Comparison of ENCODE assay signal across 23 mouse cellular contexts in the genomic region with DNA sequence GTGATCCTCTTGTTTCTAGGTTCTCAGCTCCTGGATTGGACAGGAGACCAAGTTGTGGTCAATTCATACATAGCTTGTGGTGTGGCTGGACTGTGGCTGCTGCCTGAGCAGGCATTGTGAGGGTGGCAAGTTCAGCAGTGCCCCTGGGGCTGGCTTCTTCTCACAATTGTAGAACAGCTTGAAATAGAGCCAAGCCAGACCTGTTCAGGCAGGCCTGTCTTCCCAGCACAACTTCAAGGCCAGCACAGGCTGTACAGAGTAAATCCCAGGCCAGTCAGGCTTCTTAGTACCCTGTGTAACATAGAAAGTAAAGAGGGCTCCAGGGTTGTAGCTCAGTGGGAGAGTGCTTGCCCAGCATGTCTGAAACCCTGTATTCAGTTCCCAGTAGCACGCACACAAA. TPM values are rescaled to one million over a fixed set of nuclear protein-coding genes. Genes with fewer than 3 reads are reported as not detected.
DNase-seq lines count a peak whose midpoint lies in the region; ATAC-seq and TF ChIP-seq lines count a peak whose summit lies in the region.
"Had no signal": no experiment of that assay in that cellular context is flagged by ENCODE, and none has a peak within 500 bp of the region (broad histone marks: within the 10 kb centered on the region; RNA-seq: fewer than 3 reads in every experiment).

No protein-coding gene starts in this region.

- peak overlapping the region; percentile 34; the same call in 1 of the 2 replicates for H3K27ac ChIP-seq in embryonic facial prominence, embryonic 13.5 days
- H3K27ac ChIP-seq in embryonic facial prominence, embryonic 10.5 days (replicated peaks), result no peak overlapping the region
- H3K27ac ChIP-seq in limb, embryonic 14.5 days (replicated peaks; ENCODE audit: low read depth, low read length), result no peak overlapping the region
- H3K27ac ChIP-seq in limb, embryonic 10.5 days, result no peak overlapping the region
- H3K27ac ChIP-seq in stomach, embryonic 16.5 days (ENCODE audit: low read length), result peak overlapping the region; percentile 66
- H3K27ac ChIP-seq: hindbrain, embryonic 12.5 days; intestine, embryonic 15.5 days; kidney, postnatal 0 days; left cerebral cortex, adult 2 months; limb, embryonic 13.5 days had no signal

- H3K9me3 ChIP-seq in embryonic facial prominence, embryonic 13.5 days, result no peaks in the 10 kb centered on the region
- no peaks in the 10 kb centered on the region for H3K9me3 ChIP-seq in embryonic facial prominence, embryonic 10.5 days
- H3K9me3 ChIP-seq in limb, embryonic 14.5 days (ENCODE audit: control insufficient read depth, low read length), result no peaks in the 10 kb centered on the region
- no peaks in the 10 kb centered on the region for H3K9me3 ChIP-seq in limb, embryonic 10.5 days (replicated peaks)
- H3K9me3 ChIP-seq in stomach, embryonic 16.5 days (replicated peaks; ENCODE audit: control insufficient read depth, low read length), result no peaks in the 10 kb centered on the region
- H3K9me3 ChIP-seq: hindbrain, embryonic 12.5 days; intestine, embryonic 15.5 days; limb, embryonic 13.5 days; megakaryocyte, embryonic 14.5 days had no signal

- ATAC-seq in embryonic facial prominence, embryonic 13.5 days (ENCODE audit: insufficient number of reproducible peaks, insufficient read depth, low FRiP score, low TSS enrichment, low read depth), result no peak; the same call in 1 of the 2 replicates
- ATAC-seq in limb, embryonic 14.5 days (ENCODE audit: low FRiP score, low read depth), result no peak
- ATAC-seq in stomach, embryonic 16.5 days (ENCODE audit: insufficient read depth, low FRiP score), result peak; percentile 74
- ATAC-seq: forebrain, embryonic 16.5 days; intestine, embryonic 15.5 days; liver, postnatal 0 days; midbrain, embryonic 16.5 days had no signal

- no peak overlapping the region for H3K4me3 ChIP-seq in embryonic facial prominence, embryonic 13.5 days
- no peak overlapping the region for H3K4me3 ChIP-seq in embryonic facial prominence, embryonic 10.5 days
- no peak overlapping the region for H3K4me3 ChIP-seq in limb, embryonic 14.5 days (replicated peaks; ENCODE audit: low read length)
- no peak overlapping the region for H3K4me3 ChIP-seq in limb, embryonic 10.5 days
- no peak overlapping the region for H3K4me3 ChIP-seq in stomach, embryonic 16.5 days (replicated peaks; ENCODE audit: low read length)
- H3K4me3 ChIP-seq: hindbrain, embryonic 12.5 days; intestine, embryonic 15.5 days; left cerebral cortex, adult 2 months; limb, embryonic 13.5 days; megakaryocyte, embryonic 14.5 days had no signal

- no peak overlapping the region for H3K9ac ChIP-seq in embryonic facial prominence, embryonic 13.5 days
- no peak overlapping the region for H3K9ac ChIP-seq in limb, embryonic 14.5 days (ENCODE audit: low read depth, low read length, severe bottlenecking)
- no peak overlapping the region for H3K9ac ChIP-seq in stomach, embryonic 16.5 days (ENCODE audit: low read length)
- H3K9ac ChIP-seq: hindbrain, embryonic 12.5 days; intestine, embryonic 15.5 days; liver, postnatal 0 days had no signal

- H3K36me3 ChIP-seq in embryonic facial prominence, embryonic 13.5 days, result peaks cover 81% of the 10 kb centered on the region
- peaks cover 88% of the 10 kb centered on the region for H3K36me3 ChIP-seq in embryonic facial prominence, embryonic 10.5 days (replicated peaks)
- H3K36me3 ChIP-seq in limb, embryonic 14.5 days (ENCODE audit: control insufficient read depth, insufficient read depth, low read length), result peaks cover 70% of the 10 kb centered on the region
- H3K36me3 ChIP-seq in limb, embryonic 10.5 days, result peaks cover 84% of the 10 kb centered on the region
- H3K36me3 ChIP-seq in stomach, embryonic 16.5 days (ENCODE audit: control insufficient read depth, insufficient read depth, low read length), result peaks cover 25% of the 10 kb centered on the region; the same call in 1 of the 2 replicates

- DNase-seq in embryonic facial prominence, embryonic 10.5 days (ENCODE audit: low spot score), result no peak
- DNase-seq in limb, embryonic 14.5 days (ENCODE audit: low spot score), result peak; percentile 23
- no peak for DNase-seq in limb, embryonic 10.5 days (ENCODE audit: low spot score)
- DNase-seq in brain, adult 2 months (ENCODE audit: low read depth, low spot score), result peak; percentile 26
- DNase-seq in thymus, postnatal 10 days (ENCODE audit: low spot score in 2 of 2), result no peak
- DNase-seq in cerebellum, postnatal 4 days (ENCODE audit: low spot score in 2 of 2), result no peak
- DNase-seq: adrenal gland, postnatal 10 days; cerebellum, adult 18-20 months; liver, postnatal 0 days; lung, postnatal 14 days; right cerebral cortex, postnatal 14 days; thymus, adult 18-20 months had no signal

- H3K27me3 ChIP-seq in embryonic facial prominence, embryonic 13.5 days, result no peaks in the 10 kb centered on the region
- no peaks in the 10 kb centered on the region for H3K27me3 ChIP-seq in embryonic facial prominence, embryonic 10.5 days (replicated peaks; ENCODE audit: low read depth, poor library complexity, severe bottlenecking)
- H3K27me3 ChIP-seq in limb, embryonic 14.5 days (ENCODE audit: control insufficient read depth, insufficient read depth, low read length), result no peaks in the 10 kb centered on the region
- no peaks in the 10 kb centered on the region for H3K27me3 ChIP-seq in limb, embryonic 10.5 days (ENCODE audit: low read depth, poor library complexity, severe bottlenecking)
- no peaks in the 10 kb centered on the region for H3K27me3 ChIP-seq in stomach, embryonic 16.5 days (ENCODE audit: control insufficient read depth, insufficient read depth, low read length)
- H3K27me3 ChIP-seq: CH12.LX; hindbrain, embryonic 12.5 days; intestine, embryonic 15.5 days; limb, embryonic 13.5 days; megakaryocyte, embryonic 14.5 days had no signal

- no peak overlapping the region for H3K4me2 ChIP-seq in embryonic facial prominence, embryonic 13.5 days
- no peak overlapping the region for H3K4me2 ChIP-seq in limb, embryonic 14.5 days (replicated peaks; ENCODE audit: low read depth, low read length, severe bottlenecking)
- H3K4me2 ChIP-seq in stomach, embryonic 16.5 days (ENCODE audit: low read depth, low read length), result no peak overlapping the region
- H3K4me2 ChIP-seq: hindbrain, embryonic 12.5 days; intestine, embryonic 15.5 days; limb, embryonic 13.5 days had no signal

- no peak for TF ChIP-seq POLR2A in limb, embryonic 14.5 days (IDR thresholded peaks at IDR 0.05; ENCODE audit: borderline replicate concordance, extremely low read depth, insufficient read depth, insufficient read length)

- no peaks in the 10 kb centered on the region for H3K4me1 ChIP-seq in embryonic facial prominence, embryonic 13.5 days
- no peaks in the 10 kb centered on the region for H3K4me1 ChIP-seq in embryonic facial prominence, embryonic 10.5 days
- no peaks in the 10 kb centered on the region for H3K4me1 ChIP-seq in limb, embryonic 14.5 days (ENCODE audit: control insufficient read depth, insufficient read depth, low read length)
- H3K4me1 ChIP-seq in limb, embryonic 10.5 days, result no peaks in the 10 kb centered on the region
- H3K4me1 ChIP-seq in stomach, embryonic 16.5 days (ENCODE audit: control insufficient read depth, insufficient read depth, low read length), result no peaks in the 10 kb centered on the region
- H3K4me1 ChIP-seq: hindbrain, embryonic 12.5 days; intestine, embryonic 15.5 days; limb, embryonic 13.5 days had no signal

- WGBS in embryonic facial prominence, embryonic 13.5 days, result 82% methylated on average over 1 of the region's 1 CpGs
- 96% methylated on average over 1 of the region's 1 CpGs for WGBS in embryonic facial prominence, embryonic 10.5 days
- WGBS in limb, embryonic 14.5 days, result 69% methylated on average over 1 of the region's 1 CpGs
- 89% methylated on average over 1 of the region's 1 CpGs for WGBS in limb, embryonic 10.5 days
- WGBS in stomach, embryonic 16.5 days, result 77% methylated on average over 1 of the region's 1 CpGs

RNA-seq across cellular contexts. Expression of gene Hdgfl2, which starts 13.4 kb away (rescaled TPM):
- polyA plus RNA-seq in embryonic facial prominence, embryonic 13.5 days (2015; fragmentation: Nextera tagmentation; extraction: Ambion mirVana), result 151 and 155 TPM in 2 replicates
- polyA plus RNA-seq in embryonic facial prominence, embryonic 10.5 days (2016; fragmentation: Nextera tagmentation; extraction: Ambion mirVana), result 195 and 197 TPM in 2 replicates
- 82.3 and 118 TPM in 2 replicates for polyA plus RNA-seq in limb, embryonic 14.5 days (2012; rRNA removed)
- 84.9 and 104 TPM in 2 replicates for polyA plus RNA-seq in limb, embryonic 14.5 days (2014; fragmentation: Nextera tagmentation; extraction: Ambion mirVana)
- 205 and 213 TPM in 2 replicates for polyA plus RNA-seq in limb, embryonic 10.5 days (2016; fragmentation: Nextera tagmentation; extraction: Ambion mirVana)
- polyA plus RNA-seq in stomach, embryonic 16.5 days (2015; fragmentation: Nextera tagmentation; extraction: Ambion mirVana), result 77.3 and 80.1 TPM in 2 replicates

RNA-seq across cellular contexts. Expression of gene Plin4, which starts 16.8 kb away (rescaled TPM):
- polyA plus RNA-seq in embryonic facial prominence, embryonic 13.5 days (2015; fragmentation: Nextera tagmentation; extraction: Ambion mirVana), result 0.07 and 0.10 TPM in 2 replicates
- 0.05 TPM in 2 replicates for polyA plus RNA-seq in embryonic facial prominence, embryonic 10.5 days (2016; fragmentation: Nextera tagmentation; extraction: Ambion mirVana)
- polyA plus RNA-seq in limb, embryonic 14.5 days (2012; rRNA removed), result 0.04 and 0.09 TPM in 2 replicates
- polyA plus RNA-seq in limb, embryonic 14.5 days (2014; fragmentation: Nextera tagmentation; extraction: Ambion mirVana), result 0.07 and 0.11 TPM in 2 replicates
- 0.08 and 0.10 TPM in 2 replicates for polyA plus RNA-seq in limb, embryonic 10.5 days (2016; fragmentation: Nextera tagmentation; extraction: Ambion mirVana)
- polyA plus RNA-seq in stomach, embryonic 16.5 days (2015; fragmentation: Nextera tagmentation; extraction: Ambion mirVana), result 0.80 and 0.90 TPM in 2 replicates

RNA-seq across cellular contexts. Expression of gene Ubxn6, which starts 18.0 kb away (rescaled TPM):
- 47.6 and 51.2 TPM in 2 replicates for polyA plus RNA-seq in embryonic facial prominence, embryonic 13.5 days (2015; fragmentation: Nextera tagmentation; extraction: Ambion mirVana)
- 35.0 and 36.8 TPM in 2 replicates for polyA plus RNA-seq in embryonic facial prominence, embryonic 10.5 days (2016; fragmentation: Nextera tagmentation; extraction: Ambion mirVana)
- 61.9 and 82.9 TPM in 2 replicates for polyA plus RNA-seq in limb, embryonic 14.5 days (2012; rRNA removed)
- 36.4 and 43.1 TPM in 2 replicates for polyA plus RNA-seq in limb, embryonic 14.5 days (2014; fragmentation: Nextera tagmentation; extraction: Ambion mirVana)
- polyA plus RNA-seq in limb, embryonic 10.5 days (2016; fragmentation: Nextera tagmentation; extraction: Ambion mirVana), result 33.3 and 40.3 TPM in 2 replicates
- 39.4 and 42.1 TPM in 2 replicates for polyA plus RNA-seq in stomach, embryonic 16.5 days (2015; fragmentation: Nextera tagmentation; extraction: Ambion mirVana)

RNA-seq across cellular contexts. Expression of gene Plin5, which starts 24.6 kb away (rescaled TPM):
- polyA plus RNA-seq in embryonic facial prominence, embryonic 13.5 days (2015; fragmentation: Nextera tagmentation; extraction: Ambion mirVana), result 0.17 and 0.30 TPM in 2 replicates
- 0.47 and 0.48 TPM in 2 replicates for polyA plus RNA-seq in embryonic facial prominence, embryonic 10.5 days (2016; fragmentation: Nextera tagmentation; extraction: Ambion mirVana)
- polyA plus RNA-seq in limb, embryonic 14.5 days (2012; rRNA removed), result not detected in 2 replicates
- 0.10 and 0.17 TPM in 2 replicates for polyA plus RNA-seq in limb, embryonic 14.5 days (2014; fragmentation: Nextera tagmentation; extraction: Ambion mirVana)
- polyA plus RNA-seq in limb, embryonic 10.5 days (2016; fragmentation: Nextera tagmentation; extraction: Ambion mirVana), result 0.21 and 0.36 TPM in 2 replicates
- polyA plus RNA-seq in stomach, embryonic 16.5 days (2015; fragmentation: Nextera tagmentation; extraction: Ambion mirVana), result 0.62 and 1.2 TPM in 2 replicates
- polyA plus RNA-seq: limb, embryonic 13.5 days had no signal

RNA-seq across cellular contexts. Expression of gene Lrg1, which starts 29.0 kb away (rescaled TPM):
- polyA plus RNA-seq in embryonic facial prominence, embryonic 13.5 days (2015; fragmentation: Nextera tagmentation; extraction: Ambion mirVana), result 0.24 and 0.30 TPM in 2 replicates
- 0.10 TPM in 1 of 2 replicates, not detected in the other for polyA plus RNA-seq in embryonic facial prominence, embryonic 10.5 days (2016; fragmentation: Nextera tagmentation; extraction: Ambion mirVana)
- polyA plus RNA-seq in limb, embryonic 14.5 days (2012; rRNA removed), result 0.27 and 0.29 TPM in 2 replicates
- polyA plus RNA-seq in limb, embryonic 14.5 days (2014; fragmentation: Nextera tagmentation; extraction: Ambion mirVana), result 0.43 and 0.51 TPM in 2 replicates
- 0.23 TPM in 1 of 2 replicates, not detected in the other for polyA plus RNA-seq in limb, embryonic 10.5 days (2016; fragmentation: Nextera tagmentation; extraction: Ambion mirVana)
- polyA plus RNA-seq in stomach, embryonic 16.5 days (2015; fragmentation: Nextera tagmentation; extraction: Ambion mirVana), result 1.3 and 1.4 TPM in 2 replicates
- polyA plus RNA-seq: forebrain, embryonic 16.5 days had no signal

Comparison
In these comparisons a context has a peak if more than half of its experiments do, and no peak if none do; other contexts are left out.
1. H3K27ac ChIP-seq: peak in embryonic facial prominence, embryonic 13.5 days (single experiment) and stomach, embryonic 16.5 days (single experiment); none in embryonic facial prominence, embryonic 10.5 days (single experiment), limb, embryonic 14.5 days (single experiment) and limb, embryonic 10.5 days (single experiment).
2. DNase-seq: peak in limb, embryonic 14.5 days (single experiment) and brain, adult 2 months (single experiment); none in embryonic facial prominence, embryonic 10.5 days (single experiment), limb, embryonic 10.5 days (single experiment), thymus, postnatal 10 days (0 of 2) and cerebellum, postnatal 4 days (0 of 2).